Mouse (Mus musculus) left cerebral cortex, adult 2 months (tissue): ENCODE results near the gene Slc16a11. TPM values are rescaled to one million over a fixed set of nuclear protein-coding genes. Genes with fewer than 3 reads are reported as not detected.

Source experiments
- DNase-seq, 2 experiments: peaks; one replicate each; pipeline ENCODE4 v3.0.0; 2021 to 2022; ENCODE audit warnings: low spot score in 2 of 2, mixed read lengths in 1 of 2; ENCODE audit errors: extremely low spot score in 1 of 2
- H3K27ac ChIP-seq: fragments of 200-600 bp; 2 replicates; pipeline ENCODE4 v1.8.1; 2022
- H3K4me3 ChIP-seq: fragments of 200-600 bp; 2 replicates; pipeline ENCODE4 v1.8.1; 2022
- CTCF ChIP-seq: fragments of 200-600 bp; IDR thresholded peaks from 2 replicates; pipeline ENCODE4 v1.8.1; 2022; ENCODE audit warnings: antibody characterized with exemption, mild to moderate bottlenecking, moderate library complexity
- intact Hi-C: fragments of 180-260 bp; cut with DNase I; formaldehyde crosslinking; loops from one replicate; pipeline ENCODE4 v1.15.1; 2025
- microRNA-seq, 2 experiments: library from miRNA; unstranded; fragments of <30 nt; microRNA quantifications; one replicate each; pipeline ENCODE4 v1.2.0; 2021
- total RNA-seq, 2 experiments: library from RNA; stranded (reverse); gene quantifications; 2 replicates each; pipeline ENCODE4 v1.2.3; 2021

Slc16a11 gene
- total RNA-seq, 2 experiments from 2014 or later: 35.7 to 36.9 TPM

- no peak for DNase-seq
- no peak for TF ChIP-seq CTCF
- intact Hi-C loops: loop anchor here (10.0 kb wide), 1 partner anchor 416 kb away; the partner anchor contains the start of genes Eno3 and Pfn1
These were observed 26.3 kb downstream of the Slc16a11 start for GRCm38 (mm10) chr11:70238591-70239440.

DNA sequence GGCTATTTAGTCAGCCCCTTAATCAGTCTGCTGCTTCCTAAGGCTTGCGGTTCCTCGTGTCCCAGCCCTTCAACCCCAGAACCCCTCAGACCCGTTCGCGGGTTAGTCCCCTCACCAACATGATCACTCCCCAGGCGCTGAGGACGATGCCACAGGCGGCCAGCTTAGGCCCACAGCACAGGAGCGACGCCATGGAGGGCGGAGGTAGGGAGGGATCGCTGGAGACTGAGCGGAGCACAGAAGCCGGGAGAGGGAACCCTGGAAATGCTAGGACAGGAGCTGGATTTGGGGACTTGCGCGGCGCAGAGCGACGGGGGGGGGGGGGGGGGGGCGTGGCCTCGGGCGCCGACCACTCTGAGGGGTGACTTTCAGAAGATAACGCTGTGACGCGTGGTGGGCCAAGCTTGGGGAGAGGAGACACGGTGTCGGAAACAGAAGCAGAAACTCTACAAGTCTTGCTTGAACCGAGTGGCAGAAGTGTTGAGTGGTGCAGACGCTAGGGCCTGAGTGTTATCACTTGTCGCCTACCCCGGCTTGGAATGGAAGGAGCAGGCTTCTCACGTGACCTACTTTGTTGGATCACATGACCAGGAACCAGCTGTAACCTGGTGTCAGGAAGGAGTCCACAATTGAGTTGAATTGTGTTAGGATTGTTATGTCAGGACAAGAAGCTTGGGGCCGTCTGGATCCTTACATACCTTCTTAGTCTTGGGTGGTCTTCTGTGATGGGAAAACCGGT is 27.2 kb downstream of the Slc16a11 start, which contains the start of the genes Gm21988 and Rnasek:
Gm21988 (minus strand) TSS at position 290 of the 739 bp plus-strand sequence.
Rnasek (minus strand) TSS at position 302 of the 739 bp plus-strand sequence.
- Histone ChIP-seq H3K4me3 (peak within 1 kb of the TSS; percentile 98), H3K27ac (peak within 1 kb of the TSS; percentile 92)
- DNase-seq: peak; percentile 74 to 77
- TF ChIP-seq CTCF: no peak
- intact Hi-C loops: loop anchor here (10.0 kb wide), 1 partner anchor 415 kb away; the partner anchor contains the start of genes Eno3 and Pfn1

More at GRCm38 (mm10) chr11:70238591-70239440, 26.3 kb downstream of the Slc16a11 start:
- H3K4me3 ChIP-seq: peak overlapping the region; percentile 98
- H3K27ac ChIP-seq: peak overlapping the region; percentile 92

DNA sequence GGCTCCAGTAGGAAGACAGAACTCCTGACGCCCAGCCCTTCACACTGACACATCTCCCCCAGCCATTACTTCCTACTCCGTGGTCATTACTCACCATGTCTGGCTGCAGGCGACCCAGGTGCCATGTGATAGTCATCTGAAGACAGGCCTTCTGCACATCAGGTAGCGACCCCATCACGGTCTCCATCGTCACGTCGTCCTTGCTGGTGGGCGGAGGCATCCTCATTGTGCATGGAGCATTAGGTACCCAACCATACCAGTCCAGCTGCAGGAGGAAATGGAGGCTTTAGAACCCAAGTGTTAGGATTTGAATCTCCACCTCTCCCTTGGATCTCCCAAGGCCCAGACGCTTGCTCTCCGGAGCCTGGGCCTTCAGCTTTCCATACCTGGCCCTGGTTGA is 30.0 kb downstream of the Slc16a11 start:
- no peak for DNase-seq
- H3K4me3 ChIP-seq: no peak overlapping the region
- no peak for TF ChIP-seq CTCF
- intact Hi-C loops: no loop called here
- no peak overlapping the region for H3K27ac ChIP-seq

DNA sequence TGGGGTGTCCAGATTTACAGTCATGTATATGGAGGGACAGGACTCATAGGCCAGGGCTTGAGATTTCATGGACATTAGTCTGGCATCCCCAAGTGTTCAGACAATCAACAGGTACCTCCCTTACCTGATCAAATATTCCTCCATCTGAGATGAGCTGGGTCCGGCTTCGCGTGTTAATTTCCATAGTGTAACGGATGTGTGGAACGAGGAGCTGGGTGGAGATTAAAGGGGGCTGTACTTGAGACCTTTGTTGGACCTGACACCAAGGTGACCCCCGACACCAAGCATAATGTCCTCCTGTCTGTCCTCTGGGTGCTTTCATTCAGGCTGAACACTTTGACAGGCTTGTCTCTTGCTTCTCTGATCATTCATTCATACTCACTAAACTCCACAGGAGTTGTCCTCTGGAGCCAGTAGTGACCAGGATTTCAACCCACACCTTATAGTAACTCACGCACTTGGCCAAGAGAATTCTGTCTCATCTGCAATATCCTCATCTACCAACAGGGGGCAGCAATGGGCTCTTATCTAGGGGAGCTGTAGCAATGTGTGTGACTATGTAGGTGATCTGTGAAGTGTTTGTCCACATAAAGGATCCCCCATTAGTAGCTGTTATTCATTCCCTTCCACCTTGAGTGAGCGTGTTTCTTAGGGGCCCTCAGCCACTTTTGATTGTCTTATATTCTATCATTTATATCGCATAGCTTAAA is 34.7 kb downstream of the Slc16a11 start:
- no peak overlapping the region for H3K27ac ChIP-seq
- peak; percentile 88 for TF ChIP-seq CTCF
- H3K4me3 ChIP-seq: no peak overlapping the region
- intact Hi-C loops: loop anchor here (2.0 kb wide), 1 partner anchor 62 kb away; no protein-coding TSS in a partner anchor
- DNase-seq: peak in 1 of 2 experiments; percentile 74

DNA sequence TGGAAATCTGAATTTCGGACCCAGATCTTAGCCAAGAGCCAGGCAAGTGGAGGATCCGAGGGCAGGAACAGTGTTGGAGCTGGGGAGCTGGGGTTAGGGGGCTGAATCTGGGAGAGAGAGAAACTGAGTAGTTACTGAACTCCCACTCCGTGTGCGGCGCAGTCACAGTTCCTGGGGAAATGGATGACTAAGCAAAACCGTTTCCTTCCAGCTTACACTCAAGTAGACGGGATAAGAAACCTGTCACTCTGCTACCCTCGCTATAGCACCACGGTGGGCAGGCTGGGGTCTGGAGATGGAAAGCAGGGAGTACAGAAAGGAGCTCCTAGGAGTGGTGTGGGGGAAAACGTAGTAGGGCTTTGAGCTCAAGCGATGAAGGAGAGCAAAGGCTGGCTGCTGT is 37.6 kb downstream of the Slc16a11 start:
- no peak for TF ChIP-seq CTCF
- DNase-seq: no peak
- H3K4me3 ChIP-seq: no peak overlapping the region
- no peak overlapping the region for H3K27ac ChIP-seq
- intact Hi-C loops: no loop called here

DNA sequence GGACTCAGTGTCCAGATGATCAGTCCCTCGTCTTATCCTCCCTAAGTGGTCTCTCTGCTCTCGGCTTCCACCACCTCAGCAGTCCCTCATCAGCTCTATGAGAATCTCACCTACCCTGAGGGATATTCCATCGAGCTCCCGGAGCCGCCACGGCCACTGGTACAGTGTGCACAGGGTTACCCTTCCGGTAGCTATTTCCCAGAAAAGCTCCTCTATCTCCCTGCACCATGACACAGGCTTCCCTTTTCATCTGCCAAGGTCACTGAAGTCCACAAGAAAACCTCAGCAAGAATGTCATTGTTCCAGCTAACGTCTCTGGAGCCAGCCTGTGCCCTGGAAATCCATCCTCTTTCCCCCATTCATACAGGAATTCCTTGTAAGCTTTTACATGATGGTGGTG is 39.3 kb downstream of the Slc16a11 start:
- H3K27ac ChIP-seq: no peak overlapping the region
- intact Hi-C loops: no loop called here
- H3K4me3 ChIP-seq: no peak overlapping the region
- DNase-seq: no peak
- TF ChIP-seq CTCF: no peak

GRCm38 (mm10) chr11:70254337-70254736 is 41.8 kb downstream of the Slc16a11 start:
- no peak for TF ChIP-seq CTCF
- H3K27ac ChIP-seq: no peak overlapping the region
- peak overlapping the region; percentile 17; the same call in 1 of the 2 replicates for H3K4me3 ChIP-seq
- no peak for DNase-seq
- intact Hi-C loops: no loop called here

GRCm38 (mm10) chr11:70254931-70255531 is 42.5 kb downstream of the Slc16a11 start, which contains the start of gene Alox12:
TSS of gene Alox12 (minus strand) at chr11:70255353.
- Histone ChIP-seq H3K27ac (no peak within 1 kb of the TSS), H3K4me3 (peak within 1 kb of the TSS; percentile 17; the same call in 1 of the 2 replicates)
- TF ChIP-seq CTCF: peak; percentile 42
- intact Hi-C loops: no loop called here
- DNase-seq: no peak

DNA sequence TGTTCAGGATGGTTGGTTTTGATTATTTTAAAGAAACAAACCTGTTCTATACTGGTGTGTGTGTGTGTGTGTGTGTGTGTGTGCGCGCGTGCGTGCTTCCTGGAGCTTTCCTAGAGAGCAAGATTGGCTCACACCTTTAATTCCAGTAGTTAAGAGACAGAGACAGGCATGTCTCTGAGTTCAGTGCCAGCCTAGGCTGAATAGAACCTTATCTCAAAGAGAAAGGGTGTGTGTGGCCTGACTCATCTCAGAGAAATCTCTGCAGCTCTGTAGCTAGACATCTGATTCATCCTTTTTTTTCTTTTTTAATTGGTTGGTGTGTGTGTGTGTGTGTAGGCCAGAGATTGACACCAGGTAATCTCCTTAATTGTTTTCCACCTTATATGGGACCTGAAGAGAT is 46.5 kb downstream of the Slc16a11 start:
- intact Hi-C loops: no loop called here
- no peak for DNase-seq

DNA sequence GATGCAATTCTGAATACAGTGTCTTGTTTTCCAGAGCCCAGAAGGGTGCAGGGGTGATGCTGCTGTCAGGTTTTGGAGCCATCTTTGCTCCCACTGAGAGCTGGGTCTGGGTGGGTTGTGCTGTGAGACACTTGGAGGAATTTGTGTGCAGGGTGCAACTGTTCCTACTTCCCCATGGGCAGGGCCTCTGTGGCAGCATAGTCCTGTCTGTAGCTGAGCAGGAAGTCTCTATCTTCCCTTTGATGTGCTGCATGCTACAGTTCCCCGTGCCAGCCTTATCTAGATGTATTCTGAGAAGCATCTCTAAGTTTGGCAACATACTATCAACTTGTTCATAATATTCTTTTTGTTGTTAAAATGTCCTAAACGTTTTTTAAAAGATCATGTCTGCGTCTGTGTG is 52.7 kb downstream of the Slc16a11 start:
- intact Hi-C loops: no loop called here
- H3K4me3 ChIP-seq: no peak overlapping the region
- no peak overlapping the region for H3K27ac ChIP-seq
- DNase-seq: no peak
- TF ChIP-seq CTCF: no peak

More for the DNA sequence above, 46.5 kb downstream of the Slc16a11 start:
- Histone ChIP-seq H3K4me3 (no peak overlapping the region), H3K27ac (no peak overlapping the region)
- TF ChIP-seq CTCF: no peak

DNA sequence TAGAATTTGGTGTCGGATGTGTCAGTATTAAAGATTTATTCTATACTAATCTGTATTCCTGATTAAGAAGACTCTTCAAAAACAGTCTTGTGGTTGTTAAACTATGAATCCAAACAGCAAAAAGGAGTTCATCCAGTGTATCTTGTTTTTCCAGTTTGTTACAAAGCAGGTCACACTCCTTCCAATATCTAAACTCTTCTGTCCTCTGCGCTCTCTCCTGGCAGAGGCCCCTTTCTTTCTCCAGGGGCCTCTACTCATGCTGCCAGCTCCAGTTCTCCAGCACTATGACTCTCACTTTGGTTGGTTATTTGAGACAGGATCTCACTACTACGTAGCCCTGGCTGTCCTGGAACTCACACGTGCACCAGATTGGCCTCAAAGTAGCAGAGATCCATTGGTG is 53.3 kb downstream of the Slc16a11 start:
- no peak for TF ChIP-seq CTCF
- intact Hi-C loops: no loop called here
- Histone ChIP-seq H3K27ac (no peak overlapping the region), H3K4me3 (no peak overlapping the region)
- no peak for DNase-seq

Small RNA genes lying within 50 kb of the gene (microRNA-seq; reads per million reads assigned to microRNA genes)
- gene Mir195a (788 to 1,116 reads per million in 2 experiments), gene Mir497 (0 reads per million in 2 experiments), gene Mir497b (0 reads per million in 2 experiments)

Other genes with a start within 250 kb of the Slc16a11 start
- gene Cldn7, start 248.0 kb upstream of the Slc16a11 start, total RNA-seq: not detected
- 100 to 1,000 TPM; 116 to 124 TPM for gene Ctdnep1, start 231.6 kb upstream of the Slc16a11 start, total RNA-seq
- gene Elp5, start 230.2 kb upstream of the Slc16a11 start, total RNA-seq: 10 to 100 TPM; 90.9 to 93.8 TPM
- gene Gabarap, start 221.6 kb upstream of the Slc16a11 start, total RNA-seq: 100 to 1,000 TPM; 209 to 215 TPM
- gene Phf23, start 217.0 kb upstream of the Slc16a11 start, total RNA-seq: 10 to 100 TPM; 44.3 to 48.9 TPM
- gene Dvl2, start 212.2 kb upstream of the Slc16a11 start, total RNA-seq: 10 to 100 TPM; 32.6 to 32.9 TPM
- gene Acadvl, start 197.3 kb upstream of the Slc16a11 start, total RNA-seq: 10 to 100 TPM; 59.4 to 62.5 TPM
- gene Dlg4, start 195.8 kb upstream of the Slc16a11 start, total RNA-seq: 100 to 1,000 TPM; 818 to 875 TPM
- 1 to 10 TPM; 1.8 to 2.1 TPM for gene Asgr1, start 158.7 kb upstream of the Slc16a11 start, total RNA-seq
- gene Asgr2, start 120.1 kb upstream of the Slc16a11 start, total RNA-seq: not detected
- gene Mgl2, start 82.4 kb upstream of the Slc16a11 start, total RNA-seq: under 1 TPM; 0.81 to 0.94 TPM
- gene Clec10a, start 56.6 kb upstream of the Slc16a11 start, total RNA-seq: 1 to 10 TPM; 2.2 TPM
- gene Slc16a13, start 8.3 kb downstream of the Slc16a11 start, total RNA-seq: 10 to 100 TPM in 1 of 2 experiments, 1 to 10 TPM in 1; 7.5 to 10.5 TPM
- gene Bcl6b, start 17.0 kb downstream of the Slc16a11 start, total RNA-seq: 1 to 10 TPM; 1.7 to 3.5 TPM
- gene 0610010K14Rik, start 25.2 kb downstream of the Slc16a11 start, total RNA-seq: 10 to 100 TPM; 45.5 to 51.2 TPM
- gene Gm21988, start 27.1 kb downstream of the Slc16a11 start, total RNA-seq: 1 to 10 TPM; 4.9 to 5.3 TPM
- gene Rnasek, start 27.1 kb downstream of the Slc16a11 start, total RNA-seq: 100 to 1,000 TPM; 241 to 270 TPM
- under 1 TPM; 0.16 to 0.19 TPM for gene Alox12, start 42.6 kb downstream of the Slc16a11 start, total RNA-seq
- gene Alox12e, start 109.9 kb downstream of the Slc16a11 start, total RNA-seq: under 1 TPM in 1 of 2 experiments, not detected in 1; 0.33 TPM
- gene Alox15, start 139.3 kb downstream of the Slc16a11 start, total RNA-seq: not detected
- 10 to 100 TPM; 34.6 to 36.2 TPM for gene Pelp1, start 197.3 kb downstream of the Slc16a11 start, total RNA-seq
- 10 to 100 TPM; 74.3 to 86.0 TPM for gene Arrb2, start 219.9 kb downstream of the Slc16a11 start, total RNA-seq
- 10 to 100 TPM; 13.2 to 14.8 TPM for gene Med11, start 239.2 kb downstream of the Slc16a11 start, total RNA-seq
- under 1 TPM; 0.36 to 0.44 TPM for gene Zmynd15, start 246.7 kb downstream of the Slc16a11 start, total RNA-seq
- 1 to 10 TPM; 1.2 to 1.4 TPM for gene Cxcl16, start 247.2 kb downstream of the Slc16a11 start, total RNA-seq